Mouse (Mus musculus): Measurements from ENCODE around the gene D3Ertd254e.
"Not testable (repeated sequence)": the region's sequence is repeated elsewhere in the genome, so short reads cannot be mapped to it uniquely, and the experiment has no call there.

The D3Ertd254e gene

DNA sequence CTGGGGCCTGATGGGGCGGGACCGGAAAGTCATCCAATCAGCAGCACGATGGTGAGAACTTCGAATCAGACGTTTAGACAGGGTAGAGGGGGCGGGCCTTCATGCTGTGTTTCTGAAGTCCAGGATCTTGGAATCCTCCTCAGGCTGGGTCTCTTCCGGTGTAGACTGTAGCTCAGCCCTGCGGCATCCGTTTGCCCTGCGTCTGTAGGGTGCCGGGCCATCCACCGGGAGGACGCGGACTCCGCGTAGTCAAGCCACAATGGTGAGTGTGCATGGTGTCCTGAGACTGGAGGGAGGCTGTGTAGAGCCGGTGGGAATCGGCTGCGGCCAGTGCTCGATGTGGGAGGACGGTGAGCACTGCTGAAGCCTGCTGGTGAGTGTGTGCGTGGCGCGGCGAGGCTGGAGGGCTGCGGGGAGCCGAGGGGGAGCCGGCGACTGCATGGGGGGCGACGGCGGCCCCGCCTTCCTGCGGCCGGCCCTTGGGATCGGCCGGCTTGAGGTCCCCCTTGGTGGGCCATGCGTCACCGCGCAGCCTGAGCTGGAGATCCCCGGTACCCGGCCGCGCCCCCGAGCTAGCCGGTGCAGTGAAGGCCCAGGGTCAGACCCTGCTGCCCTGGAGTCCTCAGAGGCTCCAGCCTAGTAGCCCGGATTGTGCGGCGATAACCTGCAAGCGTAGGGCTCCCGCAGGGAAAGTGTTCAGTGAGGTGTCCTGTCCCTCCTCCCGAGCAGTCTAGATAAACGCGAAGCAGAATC, at the start of gene D3Ertd254e:
TSS of gene D3Ertd254e (plus strand) at position 84 of the 753 bp plus-strand sequence.
- DNase-seq (ENCODE audit: low read depth, low spot score): peak; percentile 99

- DNase-seq (ENCODE audit: low read depth, low spot score): peak; percentile 23
Observed at GRCm38 (mm10) chr3:36116076-36116475, 34.7 kb upstream of the D3Ertd254e start.

GRCm38 (mm10) chr3:36119684-36120548, 30.9 kb upstream of the D3Ertd254e start:
- DNase-seq (ENCODE audit: low read depth, low spot score): no peak

DNA sequence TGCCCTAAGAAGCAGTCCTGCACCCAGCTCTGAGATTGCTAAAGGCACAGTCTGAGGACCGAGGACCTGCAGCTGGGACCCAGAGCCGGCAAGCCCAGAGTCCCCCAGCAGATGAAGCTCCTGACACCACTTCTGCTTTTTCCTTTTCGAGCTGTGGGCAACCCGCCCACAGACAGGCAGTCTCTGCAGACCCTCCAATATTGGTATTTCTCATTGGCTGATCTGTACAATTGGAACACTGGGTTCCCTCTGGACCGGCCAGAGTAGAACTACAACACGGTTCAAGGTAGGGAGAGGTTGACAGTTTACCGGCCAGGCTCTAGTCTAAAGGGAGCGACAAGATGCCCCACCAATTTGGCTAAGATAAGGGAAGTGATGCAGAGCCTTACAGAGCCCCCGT, 24.6 kb upstream of the D3Ertd254e start:
- not testable (repeated sequence) for DNase-seq (ENCODE audit: low read depth, low spot score)

GRCm38 (mm10) chr3:36136152-36136551, 14.7 kb upstream of the D3Ertd254e start:
- DNase-seq (ENCODE audit: low read depth, low spot score): no peak

GRCm38 (mm10) chr3:36137560-36137959, 13.3 kb upstream of the D3Ertd254e start:
- peak; percentile 87 for DNase-seq (ENCODE audit: low read depth, low spot score)

DNA sequence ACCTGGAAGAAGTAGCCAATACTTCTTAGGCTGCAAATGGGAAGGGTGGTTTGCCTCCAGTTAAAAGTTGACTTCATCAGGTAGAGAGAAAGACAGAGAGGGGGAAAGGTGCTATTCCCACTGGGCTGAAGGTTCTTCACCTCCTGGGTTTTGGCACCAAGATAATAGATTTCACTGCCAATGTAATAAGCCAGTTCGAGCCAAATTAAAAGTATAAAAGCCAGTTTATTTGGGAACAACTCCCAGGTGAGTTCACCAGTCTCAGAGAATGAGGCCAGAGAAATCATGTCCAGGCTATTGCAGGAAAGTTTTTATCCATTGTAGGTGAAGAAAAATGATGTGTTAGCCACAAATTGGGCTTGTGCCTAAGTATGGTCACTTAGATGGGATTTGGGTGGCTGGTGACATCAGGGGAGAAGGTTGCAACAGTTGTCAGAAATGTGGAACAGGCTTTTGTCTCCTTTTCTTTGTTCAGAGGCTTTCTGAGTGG, 12.6 kb upstream of the D3Ertd254e start:
- no peak for DNase-seq (ENCODE audit: low read depth, low spot score)

DNA sequence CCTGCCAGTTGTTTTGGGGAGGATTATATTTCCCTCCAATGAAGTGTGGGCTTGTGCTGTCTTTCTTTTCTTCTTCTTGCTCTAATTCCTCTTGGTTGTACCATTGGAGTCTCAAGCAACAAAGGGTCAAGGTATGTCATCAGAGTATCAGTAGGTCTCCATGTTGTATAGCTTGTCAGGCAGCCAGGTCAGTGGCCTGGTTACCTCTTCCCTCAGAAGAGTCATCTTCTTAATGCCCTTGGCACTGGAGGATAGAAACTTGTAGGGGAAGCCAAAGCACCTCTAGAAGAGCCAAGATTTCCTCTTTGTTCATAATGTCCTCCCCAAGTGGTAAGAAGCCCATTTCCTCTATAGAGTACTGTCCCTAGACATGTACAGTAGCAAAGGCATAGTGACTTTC, 11.8 kb upstream of the D3Ertd254e start:
- DNase-seq (ENCODE audit: low read depth, low spot score): no peak

DNA sequence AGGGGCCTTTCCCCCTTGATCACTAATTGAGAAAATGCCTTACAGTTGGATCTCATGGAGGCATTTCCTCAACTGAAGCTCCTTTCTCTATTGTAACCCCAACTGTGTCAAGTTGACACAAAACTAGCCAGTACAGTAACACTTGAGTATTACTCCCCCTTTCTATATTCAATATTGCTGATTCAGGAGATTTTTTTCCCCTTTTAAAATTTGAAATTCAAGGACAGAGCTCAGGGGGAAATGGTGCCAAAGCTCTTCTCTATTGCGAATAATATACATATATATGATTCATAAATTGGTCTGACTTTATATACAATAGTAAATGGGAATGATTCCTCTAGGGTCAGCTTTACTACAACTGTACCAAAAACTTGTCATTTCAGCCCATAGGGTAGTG, 282 bp upstream of the D3Ertd254e start:
- no peak for DNase-seq (ENCODE audit: low read depth, low spot score)

- DNase-seq (ENCODE audit: low read depth, low spot score): no peak
Observed at GRCm38 (mm10) chr3:36155268-36155667, 4.5 kb downstream of the D3Ertd254e start.

DNA sequence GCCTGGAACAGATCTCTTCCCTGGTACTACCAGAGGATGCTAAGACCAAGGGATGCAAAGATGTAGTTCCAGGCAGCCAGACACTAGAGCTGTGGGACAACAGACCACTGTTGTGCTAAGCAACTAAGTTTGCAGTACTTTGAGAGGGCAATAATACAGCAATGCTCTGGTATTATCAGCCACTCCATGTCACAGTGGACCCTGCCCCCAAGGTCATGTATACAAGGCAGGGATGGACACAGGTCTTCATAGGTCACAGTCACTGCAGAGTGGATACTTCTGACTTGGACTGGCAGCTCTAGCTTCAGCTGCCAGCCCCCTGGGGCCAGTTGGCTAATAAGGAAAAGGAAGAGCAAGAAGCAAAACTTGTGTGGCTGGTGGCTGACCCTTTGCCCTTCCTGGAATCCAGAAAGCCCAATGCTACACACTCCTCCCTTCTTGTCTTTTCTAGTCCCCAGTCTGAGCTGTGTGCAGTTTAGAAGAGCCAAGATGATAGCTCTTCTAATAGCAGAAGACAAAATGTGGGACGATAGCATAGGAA, 19.9 kb downstream of the D3Ertd254e start:
- DNase-seq (ENCODE audit: low read depth, low spot score): no peak

DNA sequence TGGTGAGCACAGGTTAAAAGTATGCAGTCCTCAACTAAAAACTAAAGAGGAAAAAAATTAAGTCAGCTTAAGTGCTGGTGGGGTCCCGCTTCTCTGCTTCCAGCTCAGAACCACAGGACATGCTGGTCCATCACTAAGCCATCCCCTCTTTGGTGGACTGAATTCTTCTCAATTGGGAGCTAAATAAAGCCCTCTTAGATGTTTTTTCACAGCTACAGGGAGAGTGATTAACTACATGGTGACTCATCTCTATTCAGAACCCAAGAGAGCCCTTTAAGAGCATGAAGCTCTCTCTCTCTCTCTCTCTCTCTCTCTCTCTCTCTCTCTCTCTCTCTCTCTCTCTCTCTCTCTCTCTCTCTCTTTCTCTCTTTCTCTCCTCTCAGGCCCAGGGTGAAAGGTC, 20.5 kb downstream of the D3Ertd254e start:
- DNase-seq (ENCODE audit: low read depth, low spot score): peak; percentile 36

GRCm38 (mm10) chr3:36173761-36174160, 22.9 kb downstream of the D3Ertd254e start:
- DNase-seq (ENCODE audit: low read depth, low spot score): peak; percentile 63

GRCm38 (mm10) chr3:36181519-36181918, 30.7 kb downstream of the D3Ertd254e start:
- DNase-seq (ENCODE audit: low read depth, low spot score): peak; percentile 88

DNA sequence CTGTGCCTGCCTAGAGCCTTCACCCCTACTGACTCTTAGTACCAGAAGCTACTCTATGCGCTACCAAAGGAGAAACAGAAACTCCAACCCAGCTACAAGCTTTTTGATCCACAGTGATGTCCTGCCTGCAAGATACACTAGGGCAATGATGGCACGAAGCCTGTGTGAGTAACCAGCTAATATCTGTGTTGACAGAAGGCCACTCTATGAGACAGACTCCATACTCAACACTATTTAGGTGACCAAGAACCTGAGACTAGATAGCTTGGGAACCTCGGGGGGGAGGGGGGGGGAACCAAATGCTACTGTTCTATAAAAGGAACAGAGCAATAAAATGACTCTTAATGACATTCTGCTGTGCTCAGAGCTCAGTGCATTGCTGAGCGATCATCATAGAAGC, 35.7 kb downstream of the D3Ertd254e start:
- DNase-seq (ENCODE audit: low read depth, low spot score): no peak

DNA sequence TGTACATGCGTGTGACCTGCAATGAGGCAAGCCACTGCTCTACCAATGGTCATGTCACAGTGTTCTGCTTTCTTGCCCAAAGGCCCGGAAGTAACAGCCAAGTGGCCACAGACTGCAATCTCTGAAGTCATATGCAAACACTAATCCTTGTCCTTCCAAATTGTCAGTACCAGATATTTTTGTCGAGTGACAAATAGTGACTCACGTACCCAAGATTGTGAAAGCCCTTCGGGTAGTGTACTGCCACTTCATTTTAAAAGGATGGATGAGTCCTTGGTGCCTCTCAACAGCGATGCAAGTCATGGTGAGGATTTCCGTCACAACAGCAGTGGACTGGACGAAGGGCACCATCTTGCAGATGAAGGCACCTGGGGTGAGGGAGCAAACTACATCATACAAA, 38.4 kb downstream of the D3Ertd254e start:
- DNase-seq (ENCODE audit: low read depth, low spot score): peak; percentile 45

DNA sequence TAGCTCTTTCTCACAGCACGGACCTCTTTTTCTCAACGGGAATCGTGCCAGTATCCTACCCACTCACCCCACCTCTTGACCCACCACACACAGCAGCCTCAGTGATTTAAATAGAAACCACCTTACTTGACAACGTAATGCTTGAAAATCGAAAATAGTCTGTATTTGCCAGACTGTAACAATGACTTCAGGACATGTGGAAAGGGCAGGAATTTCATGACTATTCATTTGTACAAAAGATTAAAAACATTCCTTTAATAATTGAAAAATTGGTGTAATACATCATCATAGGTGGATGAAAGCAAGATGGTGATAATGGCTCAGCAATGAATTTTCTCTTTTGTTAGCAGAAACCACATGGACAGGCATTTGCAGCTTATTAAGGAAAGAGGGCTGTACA, 50.3 kb downstream of the D3Ertd254e start:
- no peak for DNase-seq (ENCODE audit: low read depth, low spot score)

DNA sequence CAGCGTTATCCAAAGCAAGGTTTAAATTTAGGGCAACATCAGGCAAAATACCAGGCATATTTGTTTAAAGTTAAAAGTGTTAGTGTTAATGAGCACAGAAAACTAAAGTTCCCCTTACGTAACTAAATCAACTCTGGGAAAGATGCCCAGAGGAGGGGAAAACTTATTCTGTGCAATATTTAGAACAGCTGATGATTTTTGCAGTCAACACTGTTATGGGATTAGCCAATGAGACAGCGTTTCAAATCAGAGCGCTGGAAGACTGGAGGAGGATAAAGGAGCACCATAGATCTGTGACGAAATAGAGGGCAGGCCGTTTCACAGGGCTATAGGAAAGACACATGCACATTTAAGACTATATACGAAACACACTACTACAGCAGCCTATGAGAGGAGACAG, 52.1 kb downstream of the D3Ertd254e start:
- no peak for DNase-seq (ENCODE audit: low read depth, low spot score)

DNA sequence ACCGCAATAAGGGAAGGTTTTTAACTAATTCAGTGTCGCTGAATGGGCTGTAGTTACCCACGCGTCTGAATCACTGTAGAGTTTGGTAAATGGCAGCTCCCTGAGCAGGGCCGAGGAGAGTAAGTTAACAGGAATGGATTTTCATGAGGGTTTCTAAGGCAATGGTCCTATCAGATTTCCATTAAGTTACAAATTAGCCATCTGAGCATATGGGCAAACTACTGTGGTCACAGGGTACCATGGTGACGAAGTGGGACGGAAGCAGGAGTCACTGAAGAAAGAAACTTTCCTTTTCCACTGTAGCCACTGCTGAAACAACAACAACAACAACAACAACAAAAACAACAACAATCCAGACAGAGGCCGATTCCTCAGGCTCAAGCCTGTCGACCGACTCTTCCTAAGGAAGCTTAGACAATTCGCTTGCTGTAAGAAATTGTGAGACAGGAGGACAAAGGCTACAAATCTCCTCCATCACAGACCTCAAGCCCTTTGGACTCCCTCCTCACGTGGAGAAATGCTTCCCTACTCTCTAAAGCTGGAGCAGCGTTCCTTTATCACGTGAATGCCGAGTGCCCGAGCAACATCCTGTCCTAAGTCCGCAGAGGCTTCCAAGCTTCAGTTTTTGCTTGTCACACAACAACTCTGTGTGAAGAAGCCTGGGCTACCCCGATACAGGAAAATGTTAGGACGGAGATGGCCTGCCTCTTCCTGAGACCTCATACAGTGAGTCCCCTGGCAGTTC, 56.9 kb downstream of the D3Ertd254e start:
- DNase-seq (ENCODE audit: low read depth, low spot score): no peak

DNA sequence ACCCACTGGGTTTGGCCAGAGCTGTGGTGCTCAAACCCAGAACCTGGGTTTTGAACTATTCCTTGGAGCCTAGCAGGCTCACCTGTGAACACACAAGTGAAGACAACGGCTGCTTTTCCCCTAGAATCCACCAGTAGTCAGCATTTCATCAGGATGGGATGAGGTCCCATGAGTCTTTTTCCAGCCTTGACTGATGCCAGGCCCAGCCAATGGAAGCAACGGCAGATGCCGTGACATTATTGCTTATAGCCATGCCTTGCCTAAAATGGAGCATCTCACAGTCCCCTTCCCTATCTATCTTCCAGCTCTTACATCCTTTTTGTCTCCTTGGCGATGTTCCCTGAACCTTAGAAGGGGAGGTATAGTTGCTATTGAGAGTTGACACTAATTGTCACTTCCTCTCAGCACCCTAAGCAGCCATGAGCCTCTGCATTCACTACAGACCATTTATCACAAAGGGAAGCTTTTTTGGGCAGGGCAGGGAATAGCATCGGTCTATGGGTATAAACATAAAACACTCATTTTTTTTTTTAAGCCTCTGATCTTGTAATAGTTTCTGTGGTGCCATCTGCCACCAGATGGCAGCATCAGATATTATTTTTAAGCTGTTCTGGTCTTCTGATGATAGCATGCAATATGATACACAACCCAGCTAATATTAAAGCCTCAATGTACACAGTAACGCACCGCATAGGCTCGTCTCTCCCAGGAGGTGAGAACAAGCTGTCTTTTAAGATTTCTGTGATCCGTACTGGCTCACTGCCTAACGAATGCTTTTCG, 59.1 kb downstream of the D3Ertd254e start:
- peak; percentile 91 for DNase-seq (ENCODE audit: low read depth, low spot score)

GRCm38 (mm10) chr3:36210939-36211338, 60.1 kb downstream of the D3Ertd254e start:
- DNase-seq (ENCODE audit: low read depth, low spot score): peak; percentile 20

All from 3T3-L1 (cell line).